Mouse (Mus musculus) R1 (cell line): Measurements from ENCODE around the gene Phyhipl.

Source experiments
- DNase-seq: peaks from one replicate; pipeline ENCODE4 v3.0.0-alpha.2; 2018; ENCODE audit warnings: low read depth, low spot score

The Phyhipl gene

GRCm38 (mm10) chr10:70635261-70635660, 20.5 kb downstream of the Phyhipl start:
- no peak for DNase-seq

- no peak for DNase-seq
These were observed 24.6 kb downstream of the Phyhipl start for GRCm38 (mm10) chr10:70631142-70631541.

GRCm38 (mm10) chr10:70623461-70623860, 32.3 kb downstream of the Phyhipl start:
- DNase-seq = no peak

- DNase-seq = no peak
These were observed 39.4 kb downstream of the Phyhipl start for GRCm38 (mm10) chr10:70616377-70616776.

- DNase-seq = peak; percentile 82
These were observed 44.1 kb downstream of the Phyhipl start for GRCm38 (mm10) chr10:70611633-70612032.

- peak; percentile 57 for DNase-seq
These were observed 55.9 kb downstream of the Phyhipl start for GRCm38 (mm10) chr10:70599925-70600305.

- DNase-seq = peak; percentile 96
These were observed 56.4 kb downstream of the Phyhipl start for GRCm38 (mm10) chr10:70599126-70599924.

- no peak for DNase-seq
These were observed 57.1 kb downstream of the Phyhipl start for GRCm38 (mm10) chr10:70598516-70599125.

- peak; percentile 86 for DNase-seq
These were observed 57.7 kb downstream of the Phyhipl start for GRCm38 (mm10) chr10:70598081-70598515.

- peak; percentile 72 for DNase-seq
These were observed 61.8 kb downstream of the Phyhipl start for GRCm38 (mm10) chr10:70594007-70594406.

- DNase-seq = no peak
These were observed 68.8 kb downstream of the Phyhipl start for GRCm38 (mm10) chr10:70586876-70587405.

GRCm38 (mm10) chr10:70584171-70584570, 71.6 kb downstream of the Phyhipl start:
- DNase-seq = no peak

GRCm38 (mm10) chr10:70581556-70582211, 74.1 kb downstream of the Phyhipl start:
- DNase-seq = no peak

- peak; percentile 52 for DNase-seq
These were observed 92.1 kb downstream of the Phyhipl start for GRCm38 (mm10) chr10:70563636-70564035.

- no peak for DNase-seq
These were observed 103.2 kb downstream of the Phyhipl start for GRCm38 (mm10) chr10:70552531-70552930.

- no peak for DNase-seq
These were observed 112.9 kb downstream of the Phyhipl start for GRCm38 (mm10) chr10:70542857-70543256.

- DNase-seq = peak; percentile 78
These were observed 115.1 kb downstream of the Phyhipl start for GRCm38 (mm10) chr10:70540456-70541195.

- no peak for DNase-seq
These were observed 116.5 kb downstream of the Phyhipl start for GRCm38 (mm10) chr10:70539251-70539650.

- no peak for DNase-seq
These were observed 118.1 kb downstream of the Phyhipl start for GRCm38 (mm10) chr10:70537694-70538093.

GRCm38 (mm10) chr10:70535401-70535800, 120.4 kb downstream of the Phyhipl start:
- no peak for DNase-seq

GRCm38 (mm10) chr10:70534571-70534970, 121.2 kb downstream of the Phyhipl start:
- DNase-seq = no peak
